Mouse (Mus musculus): ENCODE measurements around the gene Slc9a9.

Slc9a9 gene

DNA sequence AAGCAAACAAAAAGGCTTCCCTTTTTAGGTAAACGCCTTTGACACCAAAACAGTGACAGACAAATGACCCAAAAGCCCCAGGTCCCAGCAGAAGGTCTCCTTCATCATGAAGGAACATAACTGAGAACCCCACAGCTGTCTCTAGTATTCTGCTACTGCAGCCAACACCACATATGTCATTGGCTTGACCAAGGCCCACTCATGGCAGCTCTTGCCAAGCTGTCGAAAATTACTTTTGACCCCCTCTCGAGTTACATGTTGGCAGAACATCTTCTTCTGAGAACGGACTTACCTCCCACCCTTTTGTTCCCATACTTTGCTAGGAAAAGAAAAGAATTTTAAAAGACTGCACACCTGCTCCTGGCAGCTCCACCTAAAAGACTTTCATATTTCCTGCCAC, 488.2 kb downstream of the Slc9a9 start:
- no peak for DNase-seq (ENCODE audit: low read depth)

DNA sequence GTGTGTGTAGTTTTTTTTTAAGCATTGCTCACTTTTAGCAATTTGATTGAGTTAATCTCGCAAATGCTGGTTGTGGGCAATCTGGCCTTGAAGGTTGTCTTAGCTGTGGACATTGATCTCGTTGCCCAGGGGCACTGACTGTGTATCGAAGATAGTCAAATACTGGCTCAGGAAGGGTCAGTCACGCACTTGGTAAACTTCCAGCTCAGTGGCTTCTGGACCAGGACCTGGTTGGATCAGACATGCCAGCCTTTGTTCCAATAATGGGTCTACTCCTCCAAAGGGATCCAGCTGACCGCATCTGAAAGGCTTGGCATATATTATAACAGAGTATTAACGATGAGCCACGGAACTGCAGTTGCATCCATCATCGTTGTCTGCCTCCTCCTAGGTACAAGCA, 489.2 kb downstream of the Slc9a9 start:
- DNase-seq (ENCODE audit: low read depth): no peak

GRCm38 (mm10) chr9:95160575-95161300, 491.0 kb downstream of the Slc9a9 start:
- DNase-seq (ENCODE audit: low read depth): no peak

GRCm38 (mm10) chr9:95161699-95162098, 492.0 kb downstream of the Slc9a9 start:
- DNase-seq (ENCODE audit: low read depth): no peak

- DNase-seq (ENCODE audit: low read depth): no peak
Observed at GRCm38 (mm10) chr9:95166224-95166623, 496.5 kb downstream of the Slc9a9 start.

DNA sequence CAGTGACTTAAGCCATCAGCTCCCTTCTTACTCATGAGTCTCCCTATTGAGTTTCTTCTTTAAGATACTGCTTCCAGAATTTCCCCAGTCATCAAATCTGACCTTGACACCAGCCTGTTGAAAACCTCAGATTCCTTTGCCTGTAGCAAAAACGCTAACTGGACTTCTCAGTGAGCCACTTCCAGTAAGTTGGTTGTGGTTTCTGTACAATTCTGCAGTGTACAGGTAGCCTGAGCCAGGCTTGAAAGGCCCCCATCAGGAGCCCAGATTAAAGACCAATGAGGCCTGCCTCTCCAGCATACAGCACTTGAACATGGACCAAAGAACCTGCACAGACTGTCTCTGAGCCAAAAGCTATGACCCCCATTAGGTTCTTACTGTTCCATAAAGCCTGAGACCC, 498.1 kb downstream of the Slc9a9 start:
- DNase-seq (ENCODE audit: low read depth): no peak

GRCm38 (mm10) chr9:95168487-95169008, 498.8 kb downstream of the Slc9a9 start:
- no peak for DNase-seq (ENCODE audit: low read depth)

- no peak for DNase-seq (ENCODE audit: low read depth)
Observed at GRCm38 (mm10) chr9:95178170-95178569, 508.5 kb downstream of the Slc9a9 start.

- no peak for DNase-seq (ENCODE audit: low read depth)
Observed at GRCm38 (mm10) chr9:95180005-95180404, 510.3 kb downstream of the Slc9a9 start.

DNA sequence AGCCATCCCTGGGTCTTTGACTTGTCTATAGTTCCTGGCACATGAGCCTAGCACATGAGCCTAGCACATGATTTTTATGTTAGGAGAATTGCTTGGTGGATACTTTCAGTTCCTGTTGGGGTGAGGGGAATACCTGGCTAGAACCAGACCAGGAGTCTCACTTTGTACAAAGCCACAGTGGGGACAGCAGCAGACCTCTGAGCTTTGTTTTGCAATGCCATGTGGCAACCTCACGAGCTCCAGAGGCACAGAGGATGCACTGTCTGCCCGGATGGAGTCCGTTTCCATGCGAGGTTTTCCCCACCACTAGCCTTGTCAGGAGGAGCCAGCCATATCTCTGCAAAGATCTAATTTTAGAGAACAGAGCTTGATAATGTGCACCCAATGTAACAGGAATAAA, 510.9 kb downstream of the Slc9a9 start:
- DNase-seq (ENCODE audit: low read depth): no peak

DNA sequence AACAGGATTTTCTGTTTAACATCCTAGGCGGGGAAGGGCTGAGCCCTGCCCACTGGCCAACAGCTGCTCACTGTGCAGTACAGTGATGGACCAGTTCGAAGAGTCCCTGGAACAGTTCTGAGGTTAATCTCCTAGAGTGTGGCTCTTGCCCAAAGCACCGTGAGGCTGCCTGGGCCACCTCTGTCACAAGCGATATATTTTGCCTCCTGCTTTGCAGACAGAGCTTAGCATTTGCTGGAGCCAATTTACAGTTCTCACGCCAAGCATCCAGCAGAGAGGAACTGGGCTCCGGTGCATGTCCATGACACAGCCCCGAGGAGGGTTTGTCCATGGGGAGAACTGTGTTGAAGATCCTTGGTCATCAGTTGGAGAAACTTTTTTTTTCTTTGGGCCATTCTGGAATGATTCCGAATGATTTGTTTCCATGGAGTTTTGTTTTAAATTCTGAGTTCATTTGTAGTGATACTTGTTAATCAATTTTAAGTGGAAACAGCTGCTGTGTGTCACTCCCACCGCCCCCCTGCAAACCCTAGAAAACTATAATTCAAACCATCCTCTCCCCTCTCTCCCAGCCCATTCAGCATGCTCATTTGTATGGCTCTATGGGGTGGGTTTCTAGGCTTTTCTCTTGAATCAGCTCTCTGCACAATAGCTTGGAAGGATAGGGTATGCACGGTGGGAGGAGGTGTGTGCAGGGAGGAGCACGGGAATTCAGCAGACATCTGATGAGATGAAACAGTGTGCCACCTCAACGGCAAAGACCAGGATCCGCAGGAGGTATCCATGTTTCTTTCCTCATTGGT, 511.7 kb downstream of the Slc9a9 start:
- no peak for DNase-seq (ENCODE audit: low read depth)

- no peak for DNase-seq (ENCODE audit: low read depth)
Observed at GRCm38 (mm10) chr9:95182272-95182671, 512.6 kb downstream of the Slc9a9 start.

DNA sequence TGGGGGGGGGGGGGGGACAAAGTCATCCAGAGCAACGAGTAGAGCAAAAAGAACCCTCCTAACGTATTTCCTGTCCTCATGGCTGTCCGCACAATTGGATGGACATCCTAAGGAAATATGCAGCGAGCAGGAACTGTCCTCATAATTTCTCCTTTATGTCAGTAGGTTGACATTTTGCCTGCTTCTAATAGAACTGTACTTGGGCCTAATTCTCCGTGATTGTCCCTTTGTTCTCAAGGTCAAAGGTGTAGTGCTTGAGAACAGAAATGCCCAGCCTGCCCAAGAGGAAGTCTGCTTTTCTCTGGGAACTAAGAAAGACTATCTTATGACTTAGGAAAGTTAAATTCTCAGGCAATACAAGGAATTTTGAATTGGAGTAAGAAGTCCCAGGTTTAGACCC, 514.7 kb downstream of the Slc9a9 start:
- DNase-seq (ENCODE audit: low read depth): no peak

DNA sequence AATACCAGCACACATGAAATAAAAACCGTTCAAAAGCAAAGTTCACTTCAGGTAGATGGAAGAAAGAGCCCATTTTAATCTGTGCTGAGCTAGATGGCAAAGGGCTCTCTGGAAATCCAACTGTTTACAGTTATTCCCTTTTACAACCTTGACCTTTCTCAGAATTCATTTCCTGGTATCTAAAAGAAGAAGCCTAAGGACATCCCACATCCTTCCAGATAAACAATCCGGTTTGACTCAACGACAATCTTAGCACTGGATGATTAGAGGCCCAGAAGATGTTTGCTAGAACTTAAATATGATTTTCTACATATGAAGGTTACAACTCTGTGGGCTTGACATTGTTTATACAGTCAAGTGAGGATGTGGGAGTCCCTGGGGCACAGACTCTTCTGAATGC, 516.1 kb downstream of the Slc9a9 start:
- DNase-seq (ENCODE audit: low read depth): no peak

DNA sequence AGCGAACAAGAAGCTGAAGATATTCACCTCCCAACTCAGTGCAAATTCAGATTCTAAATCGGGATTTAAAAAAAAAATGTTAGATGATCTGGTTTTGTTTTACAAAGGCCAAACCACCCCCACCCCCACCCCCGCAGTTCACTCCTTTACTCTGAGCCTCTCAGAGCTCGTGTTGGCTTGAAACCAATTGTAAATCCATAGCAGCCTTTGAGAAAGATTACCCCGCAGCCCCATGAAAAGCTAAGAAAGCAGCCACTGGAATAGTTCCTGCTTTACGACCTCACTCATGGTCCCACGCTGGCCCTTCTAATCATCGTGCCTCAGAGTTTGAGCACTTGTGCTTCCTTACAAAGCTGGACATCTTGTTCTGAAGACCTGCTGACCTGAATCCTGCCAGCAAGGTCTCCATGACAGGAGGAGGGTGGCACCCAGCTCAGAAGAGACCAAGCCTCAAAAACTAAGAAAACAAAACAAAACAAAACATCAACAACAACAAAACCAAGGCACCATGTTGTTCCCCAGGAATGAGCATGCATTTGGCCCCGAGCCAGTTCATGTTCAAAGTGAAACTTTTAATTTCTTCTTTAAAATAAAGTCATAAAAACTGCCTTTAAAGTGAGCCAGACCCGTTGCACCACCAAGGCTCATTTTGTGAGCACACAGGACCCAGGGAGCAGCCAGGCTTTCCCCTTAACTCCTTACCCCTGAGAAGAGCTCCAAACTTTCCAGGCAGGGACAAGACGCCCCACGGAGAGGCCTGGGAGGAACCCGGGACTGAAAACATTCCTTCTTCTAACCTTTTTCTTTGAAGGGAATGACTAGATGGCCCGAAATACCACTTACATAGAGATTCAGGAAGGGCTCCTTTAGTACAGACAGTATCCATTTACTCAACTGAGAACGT, 516.9 kb downstream of the Slc9a9 start:
- no peak for DNase-seq (ENCODE audit: low read depth)

- DNase-seq (ENCODE audit: low read depth): no peak
Observed at GRCm38 (mm10) chr9:95188362-95189217, 518.9 kb downstream of the Slc9a9 start.

DNA sequence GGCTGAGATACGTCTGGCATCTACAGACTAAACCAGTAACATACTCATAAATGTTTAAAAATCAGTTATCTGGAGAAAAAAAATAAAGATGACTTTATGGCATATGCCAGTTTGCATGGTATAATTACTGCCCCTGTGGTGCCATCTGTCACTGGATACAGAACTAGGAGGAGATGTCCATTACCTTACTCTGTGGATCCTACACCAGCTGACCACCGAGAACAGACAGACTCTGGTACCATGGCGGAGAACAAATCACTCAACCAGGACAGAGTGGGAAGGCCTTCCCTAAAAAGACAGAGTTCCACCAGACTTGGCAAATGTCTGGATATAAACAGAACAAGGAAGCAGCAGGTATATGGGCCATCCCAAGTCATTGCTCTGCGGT, 519.5 kb downstream of the Slc9a9 start:
- no peak for DNase-seq (ENCODE audit: low read depth)

DNA sequence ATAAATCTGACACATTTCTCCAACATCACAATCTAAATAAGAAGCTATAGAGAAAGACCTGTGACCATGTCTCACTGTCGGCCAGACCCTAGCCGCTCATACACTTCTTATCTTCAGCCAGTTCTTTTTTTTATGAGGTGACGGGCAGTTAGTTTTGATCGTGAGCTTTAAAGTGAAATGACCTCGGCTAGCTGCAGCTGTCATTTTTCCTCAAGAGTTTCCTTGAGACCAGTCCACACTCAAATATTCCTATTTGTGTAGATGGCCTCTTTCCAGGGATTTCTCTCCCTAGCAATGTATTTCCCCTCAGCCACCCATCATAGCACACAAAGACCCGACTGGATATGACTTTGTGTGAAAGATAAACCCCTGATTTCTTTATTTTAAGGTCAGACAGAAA, 521.7 kb downstream of the Slc9a9 start:
- no peak for DNase-seq (ENCODE audit: low read depth)

GRCm38 (mm10) chr9:95192901-95193532, 523.3 kb downstream of the Slc9a9 start:
- peak; percentile 28 for DNase-seq (ENCODE audit: low read depth)

GRCm38 (mm10) chr9:95193672-95194071, 524.0 kb downstream of the Slc9a9 start:
- DNase-seq (ENCODE audit: low read depth): peak; percentile 25

DNA sequence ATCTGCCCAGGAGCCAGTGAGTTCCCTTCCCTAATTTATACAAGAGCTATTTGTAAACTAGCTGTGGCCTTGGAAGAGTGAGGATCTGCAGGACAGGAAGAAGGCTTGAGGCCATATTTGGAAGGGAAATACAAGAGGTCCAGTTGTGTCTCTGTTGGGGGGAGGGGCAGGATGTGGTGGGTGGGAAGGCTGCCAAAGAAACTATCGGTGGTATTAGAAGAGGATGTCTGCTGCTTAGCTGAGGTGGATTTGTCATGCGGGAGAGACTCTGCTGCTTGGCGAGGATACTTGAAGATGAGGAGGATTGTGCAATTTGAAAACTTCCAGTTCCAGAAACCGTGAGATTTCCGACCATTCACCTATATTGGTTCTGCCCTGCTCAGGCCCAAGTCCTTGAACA, 524.4 kb downstream of the Slc9a9 start:
- DNase-seq (ENCODE audit: low read depth): peak; percentile 97
